Mouse (Mus musculus) urinary bladder, postnatal 36 days (tissue): ENCODE measurements around the gene Marveld2.

ENCODE experiments used
- DNase-seq, 2 experiments: peaks; one replicate each; pipeline ENCODE4 v3.0.0; 2022; ENCODE audit warnings: low spot score in 2 of 2, mixed read lengths in 1 of 2

The Marveld2 gene

DNA sequence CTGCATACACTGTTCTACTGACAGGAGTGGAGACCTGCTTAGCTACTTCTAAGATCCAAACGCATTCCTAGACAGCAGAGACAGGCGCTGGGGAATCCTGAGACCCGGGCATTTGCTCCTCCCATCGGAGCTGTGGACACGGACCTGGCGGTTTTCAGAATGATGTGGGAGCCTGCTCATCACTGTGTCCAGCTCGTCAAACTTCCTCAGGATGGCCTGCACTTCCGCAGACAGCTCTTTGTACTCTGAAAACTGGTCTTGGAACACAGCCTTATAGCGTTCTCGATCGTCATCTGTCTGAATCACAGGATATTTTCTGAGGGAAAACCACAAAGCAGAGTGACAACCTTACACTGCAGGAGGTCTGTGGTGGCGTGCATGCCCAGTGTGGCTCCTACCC, 16.5 kb downstream of the Marveld2 start:
- DNase-seq: peak; percentile 13 to 38

- DNase-seq: no peak
Observed at GRCm38 (mm10) chr13:100597284-100597683, 19.5 kb downstream of the Marveld2 start.

DNA sequence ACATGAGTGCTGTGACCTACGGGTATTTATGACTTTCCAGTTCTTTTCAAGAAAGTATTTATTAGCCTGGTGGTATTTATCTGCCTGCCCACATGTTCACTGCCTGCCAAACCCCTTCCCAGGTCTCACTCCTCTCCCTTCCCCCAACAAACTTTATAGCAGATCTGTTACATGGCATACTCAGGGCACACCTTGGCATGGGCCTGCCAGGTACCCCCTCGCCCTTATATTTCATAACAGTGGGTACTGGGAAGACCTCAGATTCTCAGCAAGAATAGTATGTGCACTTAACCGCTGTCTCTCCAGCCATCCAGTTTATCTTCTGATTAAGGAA, 21.3 kb downstream of the Marveld2 start:
- DNase-seq: no peak

DNA sequence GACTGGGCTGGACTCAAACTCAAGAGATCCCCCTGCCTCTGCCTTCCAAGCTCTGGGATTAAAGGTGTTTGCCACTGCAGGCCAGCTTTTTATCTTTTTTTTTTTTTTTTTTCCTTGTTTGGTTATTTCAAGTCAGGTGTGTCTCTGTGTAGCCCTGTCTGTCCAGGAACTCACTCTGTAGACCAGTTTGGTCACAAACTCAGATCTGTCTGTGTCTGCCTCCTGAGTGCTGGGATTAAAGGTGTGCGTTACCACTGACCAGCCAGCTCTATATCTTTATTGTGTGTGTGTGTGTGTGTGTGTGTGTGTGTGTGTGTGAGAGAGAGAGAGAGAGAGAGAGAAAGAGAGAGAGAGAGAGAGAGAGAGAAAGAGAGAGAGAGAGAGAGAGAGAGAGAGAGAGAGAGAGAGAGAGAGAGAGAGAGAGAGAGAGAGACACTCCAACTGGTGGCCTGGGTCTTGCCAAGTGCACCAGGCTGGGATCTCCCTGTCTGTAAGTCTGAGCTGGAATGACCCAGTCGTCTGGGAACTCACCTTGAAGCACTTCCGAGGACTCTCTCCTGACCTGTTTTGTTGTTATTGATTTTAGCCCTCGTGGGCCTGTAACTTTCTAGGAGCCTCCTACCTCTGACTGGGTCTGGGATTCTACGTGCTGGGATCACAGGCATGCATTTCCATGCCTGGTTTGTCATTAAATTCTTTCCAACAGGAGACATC, 21.8 kb downstream of the Marveld2 start:
- DNase-seq: no peak

- DNase-seq: peak; percentile 19 to 24
Observed at GRCm38 (mm10) chr13:100594041-100594792, 22.6 kb downstream of the Marveld2 start.

GRCm38 (mm10) chr13:100588646-100589045, 28.1 kb downstream of the Marveld2 start:
- DNase-seq: no peak

- DNase-seq: peak in 1 of 2 experiments; percentile 14
Observed at GRCm38 (mm10) chr13:100582144-100582543, 34.6 kb downstream of the Marveld2 start.

DNA sequence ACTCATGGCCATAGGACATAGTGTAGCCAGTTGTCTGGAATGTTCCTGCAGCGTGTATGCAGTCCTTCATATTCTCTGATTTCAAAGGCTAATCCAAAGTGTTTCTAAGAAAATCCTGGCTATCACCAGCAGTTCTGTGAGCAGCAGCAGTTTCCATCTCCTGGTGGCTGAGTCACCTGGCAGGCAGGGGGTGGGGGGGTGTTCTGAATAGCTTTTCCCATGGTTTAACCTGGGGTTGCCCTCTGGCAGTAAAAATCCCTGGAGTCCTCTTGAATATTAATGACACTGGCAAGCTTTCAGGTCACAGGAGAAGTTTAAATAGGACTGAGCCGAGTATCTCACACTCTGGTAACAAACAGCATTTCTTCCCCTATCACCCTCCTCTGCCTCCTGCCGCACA, 35.1 kb downstream of the Marveld2 start:
- no peak for DNase-seq

DNA sequence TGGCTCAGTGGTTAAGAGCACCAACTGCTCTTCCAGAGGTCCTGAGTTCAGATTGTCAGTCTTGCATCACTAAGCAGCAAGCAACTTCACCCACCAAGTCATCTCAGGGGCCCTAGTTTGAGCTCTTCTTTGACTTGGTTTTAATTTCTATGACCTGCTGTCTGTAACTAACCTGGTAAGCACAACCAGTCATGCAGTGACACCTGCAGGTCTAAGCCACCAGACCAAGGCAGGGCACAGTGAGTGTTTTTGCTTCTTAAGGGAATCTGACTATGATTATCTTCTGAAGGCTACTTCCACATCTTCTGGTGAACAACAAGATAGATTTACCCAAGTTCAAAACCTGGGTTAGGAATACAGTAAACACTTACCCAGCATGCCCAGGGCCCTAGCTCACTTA, 36.8 kb downstream of the Marveld2 start:
- no peak for DNase-seq

DNA sequence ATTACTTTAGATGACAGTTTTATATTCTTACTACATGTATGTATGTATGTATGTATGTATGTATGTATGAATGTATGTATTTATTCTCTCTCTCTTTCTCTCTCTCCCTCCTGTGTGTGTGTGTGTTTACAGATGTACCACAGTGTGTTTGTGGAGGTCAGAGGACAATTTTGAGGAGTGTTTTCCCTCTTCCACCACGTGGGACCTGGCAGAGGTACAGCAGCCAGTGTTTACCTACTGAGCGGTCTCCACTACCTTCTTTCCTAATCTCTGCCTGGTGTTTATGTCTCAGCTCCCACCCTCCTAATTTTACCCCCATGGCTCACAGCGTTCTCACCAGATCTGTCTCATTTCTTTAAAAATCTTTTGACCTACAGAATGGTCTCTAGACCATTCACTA, 37.6 kb downstream of the Marveld2 start:
- no peak for DNase-seq

- no peak for DNase-seq
Observed at GRCm38 (mm10) chr13:100575950-100576349, 40.8 kb downstream of the Marveld2 start.

GRCm38 (mm10) chr13:100570713-100571112, 46.1 kb downstream of the Marveld2 start:
- DNase-seq: no peak

DNA sequence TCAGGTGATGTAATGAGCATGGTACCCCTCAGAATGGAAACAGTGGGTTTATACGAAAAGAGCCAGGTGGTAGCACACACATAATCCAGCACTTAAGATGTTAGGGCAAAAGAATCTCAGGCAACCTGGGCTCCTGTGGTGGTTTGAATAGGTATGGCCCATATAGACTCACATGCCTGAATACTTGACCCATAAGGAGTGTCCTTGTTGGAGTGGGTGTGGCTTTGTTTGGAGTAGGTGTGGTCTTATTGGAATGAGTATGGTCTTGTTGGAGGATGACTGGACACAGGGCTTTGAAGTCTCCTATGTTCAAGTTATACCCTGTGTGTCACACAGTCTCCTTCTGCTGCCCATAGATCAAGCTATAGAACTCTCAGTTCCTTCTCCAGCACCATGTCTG, 48.4 kb downstream of the Marveld2 start:
- DNase-seq: no peak

DNA sequence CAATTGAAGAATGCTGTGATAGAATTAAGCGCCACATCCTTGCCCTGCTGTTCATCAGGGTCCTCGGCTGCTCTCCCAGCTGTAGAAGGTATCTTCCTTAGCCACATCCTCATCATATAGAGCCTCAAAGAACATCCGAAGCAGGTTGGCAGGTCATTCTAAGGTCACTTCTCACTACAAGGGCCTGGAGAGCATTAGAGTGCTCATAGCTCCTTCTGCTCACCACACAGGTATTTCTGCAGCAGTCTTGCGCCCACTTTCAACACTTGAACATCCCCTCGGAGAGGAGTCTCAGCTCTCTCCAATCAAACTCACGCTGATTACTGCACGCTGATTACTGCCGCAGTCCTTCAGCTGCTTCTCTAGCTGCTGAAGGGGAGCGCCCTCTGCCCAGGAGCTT, 57.3 kb downstream of the Marveld2 start:
- DNase-seq: no peak

- DNase-seq: no peak
Observed at GRCm38 (mm10) chr13:100557011-100557410, 59.8 kb downstream of the Marveld2 start.

DNA sequence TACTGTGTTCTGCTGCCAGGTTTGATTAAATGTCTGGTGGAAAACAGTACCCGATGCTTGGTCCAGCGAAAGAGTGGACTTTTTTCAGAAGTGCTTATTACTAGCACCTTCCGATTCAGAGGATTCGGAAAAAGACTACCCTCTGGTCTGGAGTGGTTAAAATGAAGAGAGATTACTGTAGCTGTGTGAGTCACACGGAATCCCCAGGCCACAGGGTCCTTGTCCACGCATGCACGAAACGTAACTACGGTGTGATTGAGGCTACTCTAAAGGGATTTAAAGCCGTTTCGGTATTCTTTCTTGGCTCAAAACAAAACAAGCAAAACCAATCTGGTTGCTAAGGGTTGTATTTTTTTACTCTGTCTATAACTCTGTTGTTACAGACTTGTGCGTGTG, 63.7 kb downstream of the Marveld2 start:
- no peak for DNase-seq

GRCm38 (mm10) chr13:100552369-100553041, 64.3 kb downstream of the Marveld2 start, which contains the start of gene Ocln:
Gene Ocln, minus strand, starts transcription at chr13:100552718.
- DNase-seq: peak; percentile 56 to 62

DNA sequence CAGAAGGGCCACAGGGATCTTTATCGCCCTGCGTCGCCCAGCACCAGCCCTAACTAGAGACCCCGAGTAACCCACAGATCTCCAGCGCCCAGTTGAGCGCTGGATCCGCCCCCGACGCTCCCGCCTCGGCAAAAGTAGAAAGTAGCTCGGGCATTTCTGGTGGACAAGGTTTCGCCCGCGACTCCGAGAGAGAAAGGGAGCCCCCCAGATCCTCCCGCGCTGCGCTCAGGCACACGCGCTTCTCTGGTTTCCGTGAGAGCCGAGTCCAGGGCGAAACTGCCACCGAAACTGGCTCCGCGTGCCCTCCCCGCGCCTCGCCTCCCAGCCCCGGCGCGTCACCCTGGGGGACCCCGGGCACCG, 64.8 kb downstream of the Marveld2 start:
- DNase-seq: no peak

DNA sequence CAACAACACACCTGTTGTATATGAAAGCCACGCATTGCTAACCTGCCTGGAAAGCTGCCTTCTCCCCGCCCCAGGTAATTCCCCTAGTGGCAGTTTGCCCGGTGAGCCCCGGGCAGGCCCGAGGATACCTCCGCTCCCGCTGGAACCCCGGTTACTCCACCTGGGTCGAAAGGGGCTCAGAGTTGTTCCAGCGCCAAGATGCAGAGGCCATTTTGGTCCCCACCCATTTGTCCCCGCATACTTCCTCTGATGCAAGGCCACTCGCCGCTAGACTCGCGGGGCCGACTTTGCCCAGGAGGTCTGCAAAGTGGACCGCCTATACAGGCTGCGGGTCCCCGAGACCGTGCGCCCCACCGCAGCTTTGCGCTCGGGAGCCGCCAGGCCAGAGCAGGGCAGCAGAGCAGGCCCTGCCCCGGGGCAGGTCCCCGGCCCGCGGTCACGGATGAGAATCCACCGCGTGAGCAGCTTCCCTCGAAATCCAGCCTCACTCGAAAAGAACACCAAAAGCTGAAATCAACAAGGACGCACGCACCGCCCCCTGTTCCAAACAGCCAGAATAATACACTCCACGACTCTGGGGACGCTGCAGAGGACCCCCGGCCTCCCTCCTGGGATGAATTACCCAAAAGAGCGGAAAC, 65.3 kb downstream of the Marveld2 start:
- DNase-seq: peak; percentile 8 to 13

DNA sequence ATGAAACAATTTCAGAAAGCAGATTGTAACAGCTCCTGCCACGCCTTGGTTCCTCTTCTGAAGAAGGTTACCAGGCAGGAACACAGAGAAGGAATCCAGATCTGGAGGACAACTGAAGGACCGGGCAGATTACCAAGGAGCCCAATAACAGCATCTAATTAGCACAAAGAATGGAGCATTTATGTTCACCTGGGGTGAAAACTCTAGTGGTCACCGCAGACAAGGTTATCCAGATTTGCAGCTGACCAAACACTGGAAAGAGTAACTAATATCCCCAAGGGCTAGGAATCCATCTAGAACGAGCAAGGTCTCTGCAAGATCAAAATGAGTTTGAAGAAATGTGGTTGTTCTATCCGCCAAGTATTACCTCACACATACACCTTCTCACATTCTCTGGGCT, 69.5 kb downstream of the Marveld2 start:
- no peak for DNase-seq
